Comparison of ENCODE assay signal across 10 mouse cellular contexts in the genomic region with DNA sequence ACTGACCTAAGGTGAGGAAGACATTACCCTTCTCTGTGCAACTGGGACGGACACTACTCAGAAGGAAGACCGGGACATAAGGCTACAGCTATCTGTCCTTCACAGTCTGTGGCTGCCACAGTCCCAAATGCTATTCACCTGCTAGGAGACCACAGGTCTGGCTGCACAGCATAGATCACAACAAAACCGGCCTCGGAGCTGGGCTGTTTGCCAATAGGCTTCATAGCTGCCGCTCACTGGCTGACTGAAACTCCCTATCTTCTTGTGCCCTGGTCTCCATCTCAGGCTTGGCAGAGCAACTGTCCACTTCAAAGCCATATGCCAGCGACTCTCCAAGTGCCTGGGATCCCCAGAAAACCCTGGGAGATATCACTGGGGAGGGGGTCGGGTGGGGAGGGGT. TPM values are rescaled to one million over a fixed set of nuclear protein-coding genes. Genes with fewer than 3 reads are reported as not detected.
DNase-seq lines count a peak whose midpoint lies in the region; ATAC-seq and TF ChIP-seq lines count a peak whose summit lies in the region.
"Had no signal": no experiment of that assay in that cellular context is flagged by ENCODE, and none has a peak within 500 bp of the region (broad histone marks: within the 10 kb centered on the region; RNA-seq: fewer than 3 reads in every experiment).

No protein-coding gene starts in this region.

- H3K9me3 ChIP-seq in midbrain, postnatal 0 days (ENCODE audit: low read length) = 0 out of 2 replicates have a peak, but pooled peaks cover under 1% of the 10 kb centered on the region
- peaks cover 1% of the 10 kb centered on the region; the same call in 1 of the 2 replicates for H3K9me3 ChIP-seq in midbrain, embryonic 10.5 days (replicated peaks)
- H3K9me3 ChIP-seq: liver, embryonic 15.5 days had no signal

- no peaks in the 10 kb centered on the region for H3K27me3 ChIP-seq in midbrain, postnatal 0 days (ENCODE audit: insufficient read depth, low read length)
- H3K27me3 ChIP-seq in midbrain, embryonic 10.5 days (ENCODE audit: low read depth, poor library complexity, severe bottlenecking) = no peaks in the 10 kb centered on the region
- H3K27me3 ChIP-seq: liver, embryonic 15.5 days had no signal

- DNase-seq in cerebellum, postnatal 36 days = peak; percentile 25 to 39
- DNase-seq in cerebellum, adult 9-11 months = no peak
- DNase-seq in midbrain, postnatal 0 days (ENCODE audit: low spot score) = peak; percentile 65
- no peak for DNase-seq in midbrain, embryonic 10.5 days (ENCODE audit: low spot score)
- DNase-seq in heart, adult 18-20 months = peak; percentile 65 to 68
- peak; percentile 86 for DNase-seq in heart, postnatal 4 days
- DNase-seq in liver = no peak
- DNase-seq in lung, postnatal 36 days = no peak
- DNase-seq: midbrain, embryonic 14.5 days had no signal

- no peaks in the 10 kb centered on the region for H3K4me1 ChIP-seq in midbrain, postnatal 0 days (ENCODE audit: insufficient read depth, low read length)
- no peaks in the 10 kb centered on the region for H3K4me1 ChIP-seq in midbrain, embryonic 10.5 days
- H3K4me1 ChIP-seq: liver, embryonic 15.5 days had no signal

- no peak for TF ChIP-seq CTCF in midbrain, postnatal 0 days (IDR thresholded peaks at IDR 0.05)

- WGBS in midbrain, postnatal 0 days = 74% methylated on average over 7 of the region's 7 CpGs
- 90% methylated on average over 7 of the region's 7 CpGs for WGBS in midbrain, embryonic 10.5 days

- ATAC-seq in midbrain, postnatal 0 days (ENCODE audit: low FRiP score) = no peak

- H3K36me3 ChIP-seq in midbrain, postnatal 0 days (ENCODE audit: insufficient read depth, low read length) = no peaks in the 10 kb centered on the region
- peaks cover 23% of the 10 kb centered on the region for H3K36me3 ChIP-seq in midbrain, embryonic 10.5 days
- H3K36me3 ChIP-seq: liver, embryonic 15.5 days had no signal

- H3K4me3 ChIP-seq in midbrain, postnatal 0 days (ENCODE audit: low read depth, low read length) = no peak overlapping the region
- H3K4me3 ChIP-seq in midbrain, embryonic 10.5 days = no peak overlapping the region
- H3K4me3 ChIP-seq: liver, embryonic 15.5 days had no signal

- no peak overlapping the region for H3K4me2 ChIP-seq in midbrain, postnatal 0 days (ENCODE audit: low read depth, low read length, poor library complexity, severe bottlenecking)
- H3K4me2 ChIP-seq: liver, embryonic 15.5 days had no signal

- H3K27ac ChIP-seq in midbrain, postnatal 0 days (ENCODE audit: low read depth, low read length) = no peak overlapping the region
- H3K27ac ChIP-seq in midbrain, embryonic 10.5 days (replicated peaks) = no peak overlapping the region
- H3K27ac ChIP-seq: liver, embryonic 15.5 days had no signal

- no peak overlapping the region for H3K9ac ChIP-seq in midbrain, postnatal 0 days (replicated peaks; ENCODE audit: low read length, poor library complexity, severe bottlenecking)
- H3K9ac ChIP-seq: liver, embryonic 15.5 days had no signal

RNA-seq across cellular contexts. Expression of gene Vangl1, which starts 23.7 kb away (rescaled TPM):
- total RNA-seq in midbrain, postnatal 0 days (2014; rRNA removed) = 16.8 and 22.5 TPM in 2 replicates
- polyA plus RNA-seq in midbrain, postnatal 0 days (2015; fragmentation: Nextera tagmentation; extraction: Ambion mirVana) = 7.1 and 8.9 TPM in 2 replicates
- polyA plus RNA-seq in midbrain, embryonic 10.5 days (2016; fragmentation: Nextera tagmentation; extraction: Ambion mirVana) = 11.0 and 13.1 TPM in 2 replicates
- total RNA-seq in heart, adult 18-20 months (2021) = 10 to 100 TPM in 1 of 2 experiments, 1 to 10 TPM in 1; 8.6 to 12.3 TPM
- 10 to 100 TPM; 35.7 to 37.3 TPM for total RNA-seq in heart, postnatal 4 days (2021)

Comparison
In these comparisons a context has a peak if more than half of its experiments do, and no peak if none do; other contexts are left out.
1. DNase-seq: peak in cerebellum, postnatal 36 days (2 of 2), midbrain, postnatal 0 days (single experiment), heart, adult 18-20 months (2 of 2) and heart, postnatal 4 days (single experiment); none in cerebellum, adult 9-11 months (single experiment), midbrain, embryonic 10.5 days (single experiment), liver (single experiment) and lung, postnatal 36 days (single experiment).